Mouse (Mus musculus): ENCODE measurements around the gene Tbx2. TPM values are rescaled to one million over a fixed set of nuclear protein-coding genes. Genes with fewer than 3 reads are reported as not detected.

Tbx2 gene
- polyA plus RNA-seq, 1 experiment from 2014 or later: 1.5 TPM

GRCm38 (mm10) chr11:85811229-85811628 is 21.1 kb upstream of the Tbx2 start:
- WGBS: 76% methylated on average over 4 of the region's 4 CpGs
- H3K27me3 ChIP-seq (ENCODE audit: insufficient read depth, poor library complexity, severe bottlenecking): peaks cover 25% of the 10 kb centered on the region
- H3K9me3 ChIP-seq: no peaks in the 10 kb centered on the region
- H3K4me1 ChIP-seq (replicated peaks): peaks cover 28% of the 10 kb centered on the region
- no peak for DNase-seq (ENCODE audit: low spot score)
- H3K27ac ChIP-seq: no peak overlapping the region
- H3K36me3 ChIP-seq: no peaks in the 10 kb centered on the region
- no peak overlapping the region for H3K4me3 ChIP-seq

GRCm38 (mm10) chr11:85811676-85812075 is 20.7 kb upstream of the Tbx2 start:
- Histone ChIP-seq H3K4me1 (replicated peaks) (peaks cover 30% of the 10 kb centered on the region), H3K9me3 (no peaks in the 10 kb centered on the region), H3K4me3 (no peak overlapping the region), H3K36me3 (no peaks in the 10 kb centered on the region), H3K27ac (no peak overlapping the region), H3K27me3 (ENCODE audit: insufficient read depth, poor library complexity, severe bottlenecking) (peaks cover 25% of the 10 kb centered on the region)
- no peak for DNase-seq (ENCODE audit: low spot score)
- 88% methylated on average over 5 of the region's 5 CpGs for WGBS

- Histone ChIP-seq H3K4me1 (replicated peaks) (peaks cover 34% of the 10 kb centered on the region), H3K27me3 (ENCODE audit: insufficient read depth, poor library complexity, severe bottlenecking) (peaks cover 31% of the 10 kb centered on the region), H3K27ac (no peak overlapping the region), H3K4me3 (no peak overlapping the region), H3K36me3 (no peaks in the 10 kb centered on the region), H3K9me3 (no peaks in the 10 kb centered on the region)
- no peak for DNase-seq (ENCODE audit: low spot score)
- WGBS: 92% methylated on average over 12 of the region's 12 CpGs
Measured at GRCm38 (mm10) chr11:85812201-85812966, 20.0 kb upstream of the Tbx2 start.

GRCm38 (mm10) chr11:85814678-85815077 is 17.7 kb upstream of the Tbx2 start:
- no peak overlapping the region for H3K4me3 ChIP-seq
- no peaks in the 10 kb centered on the region for H3K36me3 ChIP-seq
- H3K9me3 ChIP-seq: no peaks in the 10 kb centered on the region
- H3K27me3 ChIP-seq (ENCODE audit: insufficient read depth, poor library complexity, severe bottlenecking): peaks cover 50% of the 10 kb centered on the region
- DNase-seq (ENCODE audit: low spot score): no peak
- 59% methylated on average over 4 of the region's 4 CpGs for WGBS
- no peak overlapping the region for H3K27ac ChIP-seq
- H3K4me1 ChIP-seq (replicated peaks): peaks cover 49% of the 10 kb centered on the region

GRCm38 (mm10) chr11:85816471-85816870 is 15.9 kb upstream of the Tbx2 start:
- 63% methylated on average over 5 of the region's 5 CpGs for WGBS
- H3K9me3 ChIP-seq: no peaks in the 10 kb centered on the region

GRCm38 (mm10) chr11:85818401-85818800 is 13.9 kb upstream of the Tbx2 start:
- Histone ChIP-seq H3K36me3 (no peaks in the 10 kb centered on the region), H3K27ac (no peak overlapping the region), H3K9me3 (no peaks in the 10 kb centered on the region), H3K4me3 (no peak overlapping the region), H3K27me3 (ENCODE audit: insufficient read depth, poor library complexity, severe bottlenecking) (peaks cover 69% of the 10 kb centered on the region), H3K4me1 (replicated peaks) (peaks cover 66% of the 10 kb centered on the region)
- DNase-seq (ENCODE audit: low spot score): no peak
- 83% methylated on average over 3 of the region's 3 CpGs for WGBS

More at GRCm38 (mm10) chr11:85816471-85816870, 15.9 kb upstream of the Tbx2 start:
- peak overlapping the region; percentile 47; the same call in 1 of the 2 replicates for H3K27ac ChIP-seq
- H3K4me3 ChIP-seq: no peak overlapping the region
- DNase-seq (ENCODE audit: low spot score): no peak
- H3K4me1 ChIP-seq (replicated peaks): peaks cover 61% of the 10 kb centered on the region
- H3K36me3 ChIP-seq: no peaks in the 10 kb centered on the region
- H3K27me3 ChIP-seq (ENCODE audit: insufficient read depth, poor library complexity, severe bottlenecking): peaks cover 65% of the 10 kb centered on the region

- no peak for DNase-seq (ENCODE audit: low spot score)
- Histone ChIP-seq H3K27me3 (ENCODE audit: insufficient read depth, poor library complexity, severe bottlenecking) (peaks cover 86% of the 10 kb centered on the region), H3K27ac (peak overlapping the region; percentile 3; the same call in 1 of the 2 replicates), H3K4me3 (no peak overlapping the region), H3K36me3 (no peaks in the 10 kb centered on the region), H3K4me1 (replicated peaks) (peaks cover 62% of the 10 kb centered on the region), H3K9me3 (no peaks in the 10 kb centered on the region)
- WGBS: 77% methylated on average over 3 of the region's 3 CpGs
Measured at GRCm38 (mm10) chr11:85820959-85821358, 11.4 kb upstream of the Tbx2 start.

- H3K4me1 ChIP-seq (replicated peaks): peaks cover 61% of the 10 kb centered on the region
- 0 out of 2 replicates have a peak overlapping the region, but pooled peaks have one; percentile 3 for H3K27ac ChIP-seq
- 76% methylated on average over 9 of the region's 9 CpGs for WGBS
Measured at GRCm38 (mm10) chr11:85821659-85822058, 10.7 kb upstream of the Tbx2 start.

GRCm38 (mm10) chr11:85823181-85823580 is 9.2 kb upstream of the Tbx2 start:
- Histone ChIP-seq H3K36me3 (no peaks in the 10 kb centered on the region), H3K27ac (peak overlapping the region; percentile 53; the same call in 1 of the 2 replicates)
- WGBS: 14% methylated on average over 6 of the region's 6 CpGs

More at GRCm38 (mm10) chr11:85821659-85822058, 10.7 kb upstream of the Tbx2 start:
- H3K9me3 ChIP-seq: no peaks in the 10 kb centered on the region
- H3K27me3 ChIP-seq (ENCODE audit: insufficient read depth, poor library complexity, severe bottlenecking): peaks cover 92% of the 10 kb centered on the region
- DNase-seq (ENCODE audit: low spot score): no peak
- H3K36me3 ChIP-seq: no peaks in the 10 kb centered on the region
- no peak overlapping the region for H3K4me3 ChIP-seq

GRCm38 (mm10) chr11:85823794-85824193 is 8.6 kb upstream of the Tbx2 start:
- Histone ChIP-seq H3K9me3 (no peaks in the 10 kb centered on the region), H3K36me3 (no peaks in the 10 kb centered on the region), H3K27ac (peak overlapping the region; percentile 41; the same call in 1 of the 2 replicates), H3K27me3 (ENCODE audit: insufficient read depth, poor library complexity, severe bottlenecking) (peaks cover 94% of the 10 kb centered on the region), H3K4me1 (replicated peaks) (peaks cover 62% of the 10 kb centered on the region), H3K4me3 (no peak overlapping the region)
- WGBS: 73% methylated on average over 4 of the region's 4 CpGs
- no peak for DNase-seq (ENCODE audit: low spot score)

More at GRCm38 (mm10) chr11:85823181-85823580, 9.2 kb upstream of the Tbx2 start:
- Histone ChIP-seq H3K4me1 (replicated peaks) (peaks cover 64% of the 10 kb centered on the region), H3K27me3 (ENCODE audit: insufficient read depth, poor library complexity, severe bottlenecking) (peaks cover 94% of the 10 kb centered on the region), H3K4me3 (no peak overlapping the region), H3K9me3 (no peaks in the 10 kb centered on the region)
- DNase-seq (ENCODE audit: low spot score): peak; percentile 89

GRCm38 (mm10) chr11:85825031-85825430 is 7.3 kb upstream of the Tbx2 start:
- Histone ChIP-seq H3K36me3 (no peaks in the 10 kb centered on the region), H3K4me1 (replicated peaks) (peaks cover 72% of the 10 kb centered on the region), H3K4me3 (no peak overlapping the region), H3K27me3 (ENCODE audit: insufficient read depth, poor library complexity, severe bottlenecking) (peaks cover 99% of the 10 kb centered on the region), H3K27ac (peak overlapping the region; percentile 26; the same call in 1 of the 2 replicates), H3K9me3 (no peaks in the 10 kb centered on the region)
- DNase-seq (ENCODE audit: low spot score): no peak
- WGBS: 79% methylated on average over 10 of the region's 10 CpGs

- Histone ChIP-seq H3K36me3 (no peaks in the 10 kb centered on the region), H3K9me3 (no peaks in the 10 kb centered on the region), H3K4me3 (no peak overlapping the region), H3K4me1 (replicated peaks) (peaks cover 73% of the 10 kb centered on the region), H3K27me3 (ENCODE audit: insufficient read depth, poor library complexity, severe bottlenecking) (peaks cover 99% of the 10 kb centered on the region), H3K27ac (no peak overlapping the region)
- WGBS: 78% methylated on average over 7 of the region's 7 CpGs
- DNase-seq (ENCODE audit: low spot score): no peak
Measured at GRCm38 (mm10) chr11:85825823-85826222, 6.5 kb upstream of the Tbx2 start.

- H3K27ac ChIP-seq: 0 out of 2 replicates have a peak overlapping the region, but pooled peaks have one; percentile 35
- 10% methylated on average over 9 of the region's 9 CpGs for WGBS
- DNase-seq (ENCODE audit: low spot score): peak; percentile 23
- peaks cover 79% of the 10 kb centered on the region for H3K4me1 ChIP-seq (replicated peaks)
- peaks cover 100% of the 10 kb centered on the region for H3K27me3 ChIP-seq (ENCODE audit: insufficient read depth, poor library complexity, severe bottlenecking)
- H3K9me3 ChIP-seq: no peaks in the 10 kb centered on the region
- H3K36me3 ChIP-seq: no peaks in the 10 kb centered on the region
- 0 out of 2 replicates have a peak overlapping the region, but pooled peaks have one; percentile 2 for H3K4me3 ChIP-seq
Measured at GRCm38 (mm10) chr11:85827342-85827741, 5.0 kb upstream of the Tbx2 start.

All from hindbrain, embryonic 10.5 days (tissue).